Mouse (Mus musculus): ENCODE data around the gene Cygb. TPM values are rescaled to one million over a fixed set of nuclear protein-coding genes. Genes with fewer than 3 reads are reported as not detected.

Gene Cygb
- 10 to 100 TPM; 44.2 TPM for total RNA-seq (2021)

GRCm38 (mm10) chr11:116654255-116654821 is at the start of gene Cygb:
TSS of gene Cygb (minus strand) at chr11:116654313.
- intact Hi-C loops (cut with DNase I), result no loop called here
- DNase-seq (ENCODE audit: low spot score in 2 of 2), result peak in 1 of 2 experiments; percentile 36

GRCm38 (mm10) chr11:116701377-116701841 is 47.3 kb upstream of the Cygb start:
- intact Hi-C loops (cut with DNase I), result no loop called here
- no peak for DNase-seq (ENCODE audit: low spot score in 2 of 2)

- intact Hi-C loops (cut with DNase I), result no loop called here
Observed at GRCm38 (mm10) chr11:116697521-116697920, 43.4 kb upstream of the Cygb start.

GRCm38 (mm10) chr11:116696426-116696825 is 42.3 kb upstream of the Cygb start:
- intact Hi-C loops (cut with DNase I), result no loop called here
- no peak for DNase-seq (ENCODE audit: low spot score in 2 of 2)

More at GRCm38 (mm10) chr11:116697521-116697920, 43.4 kb upstream of the Cygb start:
- no peak for DNase-seq (ENCODE audit: low spot score in 2 of 2)

GRCm38 (mm10) chr11:116695194-116695880 is 41.2 kb upstream of the Cygb start:
- DNase-seq (ENCODE audit: low spot score in 2 of 2), result no peak
- intact Hi-C loops (cut with DNase I), result no loop called here

GRCm38 (mm10) chr11:116694250-116695193 is 40.4 kb upstream of the Cygb start:
- intact Hi-C loops (cut with DNase I), result no loop called here
- DNase-seq (ENCODE audit: low spot score in 2 of 2), result no peak

- intact Hi-C loops (cut with DNase I), result no loop called here
- DNase-seq (ENCODE audit: low spot score in 2 of 2), result no peak
Observed at GRCm38 (mm10) chr11:116693899-116694249, 39.8 kb upstream of the Cygb start.

GRCm38 (mm10) chr11:116690701-116691575 is 36.8 kb upstream of the Cygb start:
- intact Hi-C loops (cut with DNase I), result no loop called here
- DNase-seq (ENCODE audit: low spot score in 2 of 2), result no peak

GRCm38 (mm10) chr11:116689622-116690021 is 35.5 kb upstream of the Cygb start:
- DNase-seq (ENCODE audit: low spot score in 2 of 2), result no peak
- intact Hi-C loops (cut with DNase I), result no loop called here

GRCm38 (mm10) chr11:116687897-116688296 is 33.8 kb upstream of the Cygb start:
- DNase-seq (ENCODE audit: low spot score in 2 of 2), result no peak
- intact Hi-C loops (cut with DNase I), result no loop called here

- no peak for DNase-seq (ENCODE audit: low spot score in 2 of 2)
- intact Hi-C loops (cut with DNase I), result no loop called here
Observed at GRCm38 (mm10) chr11:116685729-116686128, 31.6 kb upstream of the Cygb start.

- intact Hi-C loops (cut with DNase I), result no loop called here
- no peak for DNase-seq (ENCODE audit: low spot score in 2 of 2)
Observed at GRCm38 (mm10) chr11:116683777-116684176, 29.7 kb upstream of the Cygb start.

- DNase-seq (ENCODE audit: low spot score in 2 of 2), result no peak
- intact Hi-C loops (cut with DNase I), result no loop called here
Observed at GRCm38 (mm10) chr11:116682501-116683144, 28.5 kb upstream of the Cygb start.

- intact Hi-C loops (cut with DNase I), result no loop called here
- DNase-seq (ENCODE audit: low spot score in 2 of 2), result no peak
Observed at GRCm38 (mm10) chr11:116681147-116681546, 27.0 kb upstream of the Cygb start.

GRCm38 (mm10) chr11:116680321-116681091 is 26.4 kb upstream of the Cygb start:
- intact Hi-C loops (cut with DNase I), result no loop called here
- DNase-seq (ENCODE audit: low spot score in 2 of 2), result no peak

GRCm38 (mm10) chr11:116679148-116679547 is 25.0 kb upstream of the Cygb start:
- no peak for DNase-seq (ENCODE audit: low spot score in 2 of 2)
- intact Hi-C loops (cut with DNase I), result no loop called here

- DNase-seq (ENCODE audit: low spot score in 2 of 2), result no peak
- intact Hi-C loops (cut with DNase I), result no loop called here
Observed at GRCm38 (mm10) chr11:116677711-116678441, 23.8 kb upstream of the Cygb start.

Data from left cerebral cortex, postnatal 36 days (tissue).